Mouse (Mus musculus) bone marrow, adult 2 months (tissue): ENCODE data around the gene Hoxa7.

Source experiments
- CTCF ChIP-seq: fragments of 200-500 bp; IDR thresholded peaks from 2 replicates; pipeline ENCODE4 v1.5.1; 2011; ENCODE audit warnings: low read length, control low read depth; ENCODE audit not compliant: control insufficient read depth, insufficient read depth
- POLR2A ChIP-seq: fragments of 200-500 bp; IDR thresholded peaks from 2 replicates; pipeline ENCODE4 v1.6.1; 2011; ENCODE audit warnings: low read depth, mild to moderate bottlenecking, control low read depth, low read length, borderline replicate concordance; ENCODE audit not compliant: control insufficient read depth

GRCm38 (mm10) chr6:52259811-52260261, 38.2 kb upstream of the Hoxa7 start:
- TF ChIP-seq CTCF (no peak), POLR2A (no peak)
